Mouse (Mus musculus) heart, embryonic 10.5 days (tissue): Measurements from ENCODE around the gene Rev1. TPM values are rescaled to one million over a fixed set of nuclear protein-coding genes. Genes with fewer than 3 reads are reported as not detected.

Experiments
- DNase-seq: peaks from one replicate; pipeline ENCODE4 v3.0.0-alpha.2; 2017; ENCODE audit warnings: low spot score
- H3K27ac ChIP-seq: fragments of 300-500 bp; sonication (generic); 2 replicates; pipeline ENCODE4 v1.5.1; 2016; ENCODE audit warnings: mild to moderate bottlenecking
- H3K27me3 ChIP-seq: fragments of 300-500 bp; sonication (generic); 2 replicates; pipeline ENCODE4 v1.6.1; 2016; ENCODE audit warnings: mild to moderate bottlenecking; ENCODE audit not compliant: poor library complexity, insufficient read depth, severe bottlenecking
- H3K36me3 ChIP-seq: fragments of 300-500 bp; sonication (generic); 2 replicates; pipeline ENCODE4 v1.6.1; 2016; ENCODE audit warnings: mild to moderate bottlenecking, moderate library complexity
- H3K4me1 ChIP-seq: fragments of 300-500 bp; sonication (generic); 2 replicates; pipeline ENCODE4 v1.6.1; 2016; ENCODE audit warnings: mild to moderate bottlenecking
- H3K4me3 ChIP-seq: fragments of 300-500 bp; sonication (generic); 2 replicates; pipeline ENCODE4 v1.5.1; 2016; ENCODE audit warnings: mild to moderate bottlenecking, moderate library complexity
- H3K9me3 ChIP-seq: fragments of 300-500 bp; sonication (generic); 2 replicates; pipeline ENCODE4 v1.6.1; 2016; ENCODE audit warnings: mild to moderate bottlenecking, moderate library complexity
- WGBS: fragments of 180-500 bp; shearing (Covaris S2); methylation state at CpG from one replicate; pipeline ENCODE4 v1.1.7; 2016; 5-methylcytosine and 5-hydroxymethylcytosine counted together
- polyA plus RNA-seq: library from polyadenylated mRNA; unstranded; fragments of >200 nt; fragmentation: Nextera tagmentation; extraction: Ambion mirVana; gene quantifications from 2 replicates; pipeline ENCODE4 v1.2.1, GENCODE M21; 2016

Gene Rev1
- polyA plus RNA-seq, 1 experiment from 2014 or later = 32.2 TPM

DNA sequence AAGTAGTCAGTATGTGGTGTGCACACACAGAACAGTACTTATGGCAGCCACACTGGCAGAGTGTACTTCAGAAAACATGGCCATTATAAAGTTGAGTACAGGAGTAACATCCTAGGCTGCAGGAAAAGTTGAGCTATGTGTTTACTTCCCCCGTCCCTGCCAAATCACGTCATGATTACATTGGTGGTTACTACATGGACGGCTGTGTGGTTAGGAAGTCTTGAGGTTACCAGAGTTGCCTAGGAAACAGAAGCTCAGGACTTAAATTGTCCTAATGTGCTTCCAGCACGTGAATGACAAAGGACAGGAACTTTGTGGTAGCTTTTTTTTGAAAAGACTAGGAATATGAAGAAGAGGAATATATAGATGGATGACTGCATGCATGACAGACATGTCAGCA, 80.0 kb downstream of the Rev1 start:
- 80% methylated on average over 4 of the region's 4 CpGs for WGBS
- Histone ChIP-seq H3K27me3 (no peaks in the 10 kb centered on the region), H3K36me3 (peaks cover 99% of the 10 kb centered on the region), H3K9me3 (no peaks in the 10 kb centered on the region), H3K4me1 (no peaks in the 10 kb centered on the region), H3K4me3 (no peak overlapping the region), H3K27ac (no peak overlapping the region)
- DNase-seq = no peak

DNA sequence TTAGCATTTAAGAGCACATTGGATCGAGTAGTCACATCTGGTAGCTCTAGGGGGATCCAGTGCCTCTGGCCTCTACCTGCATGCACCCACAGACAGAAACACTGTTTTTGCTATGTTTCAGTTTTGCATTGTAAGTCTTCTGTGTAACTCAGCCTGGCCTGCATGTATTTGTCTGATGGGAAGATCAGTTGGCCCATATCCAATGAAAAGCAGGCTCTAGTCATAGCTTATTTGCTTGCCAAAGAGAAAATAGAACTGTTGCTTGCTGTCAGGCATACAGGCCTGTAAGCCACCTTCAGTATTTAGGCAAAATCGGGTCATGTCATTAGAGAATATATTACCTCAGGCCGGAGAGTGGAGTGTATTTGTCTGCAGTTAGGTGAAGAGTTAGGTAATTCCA, 81.5 kb downstream of the Rev1 start:
- no peaks in the 10 kb centered on the region for H3K27me3 ChIP-seq
- DNase-seq = no peak
- no peak overlapping the region for H3K27ac ChIP-seq
- no peaks in the 10 kb centered on the region for H3K4me1 ChIP-seq
- WGBS = 90% methylated on average over 3 of the region's 3 CpGs
- peaks cover 94% of the 10 kb centered on the region for H3K36me3 ChIP-seq
- no peaks in the 10 kb centered on the region for H3K9me3 ChIP-seq
- H3K4me3 ChIP-seq = no peak overlapping the region

DNA sequence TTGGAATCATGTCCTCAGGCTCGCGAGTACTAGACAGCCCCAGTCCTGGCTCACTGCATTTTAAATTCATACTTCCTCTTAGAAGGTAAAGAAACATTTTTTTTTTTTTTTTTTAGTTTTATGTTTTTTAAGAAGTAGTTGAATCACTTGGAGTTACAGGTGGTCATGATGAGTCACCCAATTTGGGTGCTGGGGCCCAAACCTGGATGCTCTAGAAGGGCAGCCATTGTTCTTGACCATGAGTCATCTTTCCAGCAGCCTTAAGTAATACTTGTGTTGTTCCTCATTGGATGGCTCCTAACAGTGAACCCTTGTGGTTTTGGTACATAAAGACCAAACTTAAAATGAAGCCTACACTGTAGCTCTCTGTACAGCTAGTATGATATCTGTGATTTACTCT, 90.7 kb downstream of the Rev1 start:
- Histone ChIP-seq H3K9me3 (no peaks in the 10 kb centered on the region), H3K4me3 (no peak overlapping the region), H3K27me3 (no peaks in the 10 kb centered on the region), H3K4me1 (no peaks in the 10 kb centered on the region), H3K27ac (no peak overlapping the region), H3K36me3 (peaks cover 91% of the 10 kb centered on the region)
- 89% methylated on average over 2 of the region's 2 CpGs for WGBS
- DNase-seq = no peak

DNA sequence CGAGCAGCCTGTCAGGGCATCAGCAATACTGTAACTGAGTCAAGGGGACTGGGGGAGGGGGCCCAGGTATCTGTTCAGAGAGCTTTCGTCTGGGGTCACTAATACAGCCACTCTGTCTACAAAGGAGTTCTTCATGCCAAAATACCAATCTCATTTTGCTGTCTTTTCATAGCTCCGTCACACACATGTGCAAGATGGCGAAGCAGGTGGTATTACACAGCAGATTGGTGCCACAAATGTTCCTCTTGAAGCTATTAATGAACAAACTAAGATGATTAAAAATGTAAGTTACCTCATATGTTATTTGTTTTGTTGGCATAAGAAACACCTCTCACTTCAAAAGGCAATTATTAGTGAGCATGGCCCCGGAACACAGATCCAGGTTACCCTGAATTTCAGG, 92.2 kb downstream of the Rev1 start:
- no peak for DNase-seq
- Histone ChIP-seq H3K4me1 (no peaks in the 10 kb centered on the region), H3K9me3 (no peaks in the 10 kb centered on the region), H3K36me3 (peaks cover 93% of the 10 kb centered on the region), H3K27ac (no peak overlapping the region), H3K27me3 (no peaks in the 10 kb centered on the region), H3K4me3 (no peak overlapping the region)
- WGBS = 86% methylated on average over 5 of the region's 5 CpGs

DNA sequence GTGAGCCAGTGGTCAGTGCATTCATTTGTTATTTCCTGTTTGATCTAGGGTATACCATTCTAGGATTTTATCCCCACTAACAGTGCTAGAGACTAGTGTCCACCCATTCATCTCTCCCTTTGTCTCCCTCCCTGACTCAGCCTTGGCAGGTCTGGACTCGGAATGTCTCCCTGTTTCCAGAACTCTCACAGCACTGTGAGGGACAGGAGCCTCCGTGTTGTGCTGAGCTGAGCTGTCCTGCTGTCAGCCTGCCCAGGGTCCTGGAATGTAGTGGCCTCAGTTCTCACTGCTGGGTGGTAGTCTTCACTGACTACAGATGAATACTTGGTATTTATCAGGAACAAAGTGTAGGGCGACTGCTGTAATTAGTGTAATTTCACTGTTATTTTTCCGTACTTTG, 94.1 kb downstream of the Rev1 start:
- no peaks in the 10 kb centered on the region for H3K27me3 ChIP-seq
- no peaks in the 10 kb centered on the region for H3K4me1 ChIP-seq
- H3K36me3 ChIP-seq = peaks cover 82% of the 10 kb centered on the region
- no peak for DNase-seq
- WGBS = 89% methylated on average over 4 of the region's 4 CpGs
- H3K4me3 ChIP-seq = no peak overlapping the region
- H3K9me3 ChIP-seq = no peaks in the 10 kb centered on the region
- no peak overlapping the region for H3K27ac ChIP-seq

DNA sequence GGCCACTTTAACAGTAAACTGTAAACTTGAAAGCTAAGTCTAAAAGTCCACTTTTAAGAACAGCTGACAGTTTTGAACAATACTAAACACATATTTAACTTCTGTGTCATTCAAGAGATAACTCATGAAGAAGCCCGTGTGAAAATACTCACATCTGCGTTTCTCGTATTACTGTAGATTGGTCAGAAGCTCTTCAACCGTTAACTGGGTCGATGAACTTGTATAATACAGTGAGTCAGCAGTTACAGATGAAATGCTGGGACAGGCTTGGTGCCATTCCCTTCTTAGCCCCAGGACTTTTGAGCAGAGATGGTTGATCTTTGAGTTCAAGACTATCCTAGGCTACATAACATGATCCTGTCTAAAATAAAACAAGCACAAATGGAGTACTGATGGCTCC, 98.2 kb downstream of the Rev1 start:
- Histone ChIP-seq H3K9me3 (no peaks in the 10 kb centered on the region), H3K27ac (no peak overlapping the region), H3K4me3 (no peak overlapping the region), H3K4me1 (no peaks in the 10 kb centered on the region), H3K36me3 (peaks cover 51% of the 10 kb centered on the region), H3K27me3 (no peaks in the 10 kb centered on the region)
- no peak for DNase-seq
- 88% methylated on average over 5 of the region's 5 CpGs for WGBS

DNA sequence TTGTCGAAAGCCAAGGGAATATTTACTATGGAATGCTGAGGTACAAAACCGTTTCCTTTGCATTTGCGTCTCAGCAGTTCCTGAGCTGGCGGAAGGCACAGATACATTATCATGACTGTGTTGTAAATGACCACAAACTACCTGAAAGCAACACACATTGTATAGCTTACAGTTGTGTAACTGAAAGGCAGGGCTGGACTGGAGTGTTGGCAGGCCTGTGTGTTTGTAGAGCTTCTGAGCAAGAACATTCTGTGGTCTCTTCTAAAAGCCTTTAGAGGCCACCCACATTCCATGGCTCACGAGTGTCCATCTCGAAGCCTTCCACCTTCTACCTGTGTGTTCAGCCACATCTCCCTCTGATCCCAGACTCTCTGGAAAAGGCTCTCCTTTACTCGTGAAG, 102.3 kb downstream of the Rev1 start:
- Histone ChIP-seq H3K4me1 (no peaks in the 10 kb centered on the region), H3K4me3 (no peak overlapping the region), H3K27ac (no peak overlapping the region), H3K36me3 (peaks cover 41% of the 10 kb centered on the region), H3K27me3 (no peaks in the 10 kb centered on the region), H3K9me3 (no peaks in the 10 kb centered on the region)
- no peak for DNase-seq
- 93% methylated on average over 7 of the region's 7 CpGs for WGBS

DNA sequence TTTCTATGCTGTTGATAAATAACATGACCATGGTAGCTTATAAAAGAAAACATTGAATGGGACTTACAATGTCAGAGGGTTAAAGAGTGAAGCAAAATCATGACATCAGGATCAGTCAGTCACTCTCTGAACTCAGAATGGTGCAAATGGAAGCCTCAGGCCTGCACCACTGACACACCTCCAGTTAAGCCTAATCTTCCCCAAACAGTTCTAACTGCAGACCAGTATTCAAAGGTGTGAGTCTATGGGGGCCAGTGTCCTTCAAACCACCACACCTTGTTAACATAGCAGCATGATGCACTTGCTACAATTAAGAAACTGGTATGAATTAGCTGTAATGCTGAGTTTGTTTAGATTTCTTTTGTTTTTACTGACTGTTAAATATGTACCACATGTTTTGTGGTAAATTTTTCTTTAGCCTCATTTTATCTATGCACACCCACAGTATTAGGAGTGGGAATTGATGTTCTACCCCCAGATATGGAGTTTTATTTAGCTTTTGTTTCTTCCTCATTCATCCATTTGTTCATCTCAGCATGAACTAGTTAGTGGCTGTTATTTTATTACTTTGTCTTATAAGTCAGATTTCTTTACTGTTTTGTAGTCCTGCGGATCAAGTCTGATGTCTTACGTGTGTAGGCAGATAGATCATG, 114.9 kb downstream of the Rev1 start:
- DNase-seq = no peak
- WGBS = 91% methylated on average over 2 of the region's 2 CpGs
- H3K36me3 ChIP-seq = peaks cover 19% of the 10 kb centered on the region
- no peak overlapping the region for H3K4me3 ChIP-seq
- H3K27ac ChIP-seq = no peak overlapping the region
- no peaks in the 10 kb centered on the region for H3K27me3 ChIP-seq
- H3K4me1 ChIP-seq = 0 out of 2 replicates have a peak, but pooled peaks cover 14% of the 10 kb centered on the region
- no peaks in the 10 kb centered on the region for H3K9me3 ChIP-seq

DNA sequence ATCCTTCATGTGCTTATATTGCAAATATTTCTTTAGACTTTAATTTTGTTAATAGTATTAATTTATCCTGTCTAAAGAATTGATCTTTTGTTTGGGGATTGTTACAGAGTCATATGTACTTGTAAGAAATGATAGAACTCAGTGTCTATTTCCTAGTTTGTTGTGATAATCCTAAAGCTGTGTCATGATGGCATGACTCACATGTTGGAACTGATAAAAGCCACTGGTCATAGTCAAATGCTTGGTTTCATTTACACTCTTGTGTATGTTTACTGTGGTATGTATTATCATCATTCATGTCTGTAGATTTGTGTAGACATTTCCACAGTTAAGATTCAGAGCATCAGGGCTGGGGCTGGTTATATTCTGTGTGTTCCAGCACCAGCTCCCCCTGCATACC, 117.1 kb downstream of the Rev1 start:
- H3K4me3 ChIP-seq = no peak overlapping the region
- H3K9me3 ChIP-seq = no peaks in the 10 kb centered on the region
- no peaks in the 10 kb centered on the region for H3K27me3 ChIP-seq
- no peaks in the 10 kb centered on the region for H3K36me3 ChIP-seq
- DNase-seq = no peak
- no peak overlapping the region for H3K27ac ChIP-seq
- 0 out of 2 replicates have a peak, but pooled peaks cover 14% of the 10 kb centered on the region for H3K4me1 ChIP-seq

DNA sequence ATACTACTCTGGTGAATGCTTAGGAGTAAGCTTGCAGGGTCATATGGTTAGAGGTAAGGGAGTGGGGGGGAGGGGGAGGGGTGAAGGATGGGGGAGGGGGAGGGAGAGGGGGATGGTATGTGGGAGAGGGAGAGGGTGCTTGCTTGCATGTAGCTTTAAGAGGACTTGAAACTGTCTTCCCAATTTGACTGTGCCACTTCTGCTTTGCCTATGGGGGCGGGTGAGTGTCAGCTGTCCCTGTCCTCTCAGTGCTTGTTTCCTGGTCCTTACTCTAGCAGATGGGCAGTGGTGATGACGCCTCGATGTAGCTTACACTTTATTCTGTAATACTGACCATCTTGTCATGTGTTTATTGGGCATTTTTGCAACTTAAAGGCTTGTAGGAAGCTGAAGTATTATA, 117.5 kb downstream of the Rev1 start:
- 0 out of 2 replicates have a peak, but pooled peaks cover 14% of the 10 kb centered on the region for H3K4me1 ChIP-seq

DNA sequence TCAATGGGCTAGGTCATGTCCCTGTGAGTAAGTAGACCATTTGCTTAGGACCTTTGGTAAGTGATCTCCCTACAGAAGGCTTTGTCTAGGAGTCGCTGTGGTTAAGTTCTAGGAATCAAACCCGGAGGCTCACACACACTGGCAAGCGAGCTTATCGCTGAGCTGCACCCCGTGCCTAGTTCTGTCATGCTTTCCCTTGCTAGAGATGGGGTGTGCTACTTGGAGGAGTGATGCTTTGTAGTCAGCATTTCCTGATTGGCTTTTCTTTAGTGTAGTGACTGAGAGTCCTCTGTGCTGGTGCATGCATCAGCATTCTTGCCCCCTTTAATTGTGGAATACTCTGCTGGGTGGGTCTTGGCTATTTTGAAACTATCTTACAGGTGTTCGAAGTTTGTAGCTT, 118.0 kb downstream of the Rev1 start:
- Histone ChIP-seq H3K27ac (no peak overlapping the region), H3K27me3 (no peaks in the 10 kb centered on the region), H3K4me3 (no peak overlapping the region), H3K36me3 (no peaks in the 10 kb centered on the region), H3K9me3 (no peaks in the 10 kb centered on the region), H3K4me1 (0 out of 2 replicates have a peak, but pooled peaks cover 17% of the 10 kb centered on the region)
- DNase-seq = peak; percentile 92
- WGBS = 67% methylated on average over 6 of the region's 6 CpGs

More for the DNA sequence above, 117.5 kb downstream of the Rev1 start:
- no peaks in the 10 kb centered on the region for H3K9me3 ChIP-seq
- H3K27me3 ChIP-seq = no peaks in the 10 kb centered on the region
- 82% methylated on average over 3 of the region's 3 CpGs for WGBS
- DNase-seq = no peak
- H3K27ac ChIP-seq = no peak overlapping the region
- no peaks in the 10 kb centered on the region for H3K36me3 ChIP-seq
- H3K4me3 ChIP-seq = no peak overlapping the region

DNA sequence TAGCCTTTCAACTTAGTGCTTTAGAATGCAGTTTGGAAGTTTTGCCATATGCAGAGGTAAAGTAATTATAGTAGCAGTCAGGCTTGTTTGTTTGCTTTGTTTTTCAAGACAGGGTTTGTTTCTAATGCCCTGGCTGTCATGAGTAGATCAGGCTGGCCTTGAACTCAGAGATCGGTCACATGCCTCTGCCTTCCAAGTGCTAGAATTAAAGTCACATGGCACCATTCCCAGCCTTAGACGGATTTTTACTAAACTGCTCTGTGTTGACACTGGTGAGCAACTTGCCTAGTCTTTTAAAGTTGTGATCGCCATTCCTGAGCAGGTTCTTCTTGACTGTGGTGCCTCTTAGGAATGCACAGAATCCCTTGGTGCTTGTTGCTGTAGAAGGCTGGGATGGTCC, 122.9 kb downstream of the Rev1 start:
- Histone ChIP-seq H3K27ac (no peak overlapping the region), H3K4me3 (no peak overlapping the region), H3K4me1 (0 out of 2 replicates have a peak, but pooled peaks cover 13% of the 10 kb centered on the region), H3K36me3 (no peaks in the 10 kb centered on the region), H3K27me3 (no peaks in the 10 kb centered on the region), H3K9me3 (no peaks in the 10 kb centered on the region)
- WGBS = 74% methylated on average over 3 of the region's 3 CpGs
- DNase-seq = no peak

DNA sequence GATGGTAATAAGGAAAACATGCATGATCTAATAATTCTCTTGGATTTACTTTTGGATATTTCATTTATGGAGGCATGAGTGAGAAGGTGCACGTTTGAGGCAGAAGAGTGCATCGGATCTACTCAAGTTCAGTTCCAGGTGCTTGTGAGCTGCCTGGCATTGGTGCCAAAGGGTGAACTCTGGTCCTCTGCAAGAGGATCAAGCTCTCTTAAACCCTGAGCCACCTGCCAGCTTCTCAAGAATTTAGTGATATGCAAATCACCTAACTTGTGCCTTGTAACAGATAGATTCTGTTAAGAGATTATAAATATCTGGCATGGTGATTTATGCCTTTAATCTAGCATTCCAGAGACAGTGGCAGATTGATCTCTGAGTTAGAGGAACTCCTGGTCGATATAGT, 126.6 kb downstream of the Rev1 start:
- Histone ChIP-seq H3K36me3 (no peaks in the 10 kb centered on the region), H3K27ac (no peak overlapping the region), H3K27me3 (no peaks in the 10 kb centered on the region), H3K4me1 (peaks cover 14% of the 10 kb centered on the region), H3K4me3 (no peak overlapping the region), H3K9me3 (no peaks in the 10 kb centered on the region)
- no peak for DNase-seq
- 84% methylated on average over 3 of the region's 3 CpGs for WGBS
